ENCODE assay signal across 12 mouse cellular contexts in the genomic region with DNA sequence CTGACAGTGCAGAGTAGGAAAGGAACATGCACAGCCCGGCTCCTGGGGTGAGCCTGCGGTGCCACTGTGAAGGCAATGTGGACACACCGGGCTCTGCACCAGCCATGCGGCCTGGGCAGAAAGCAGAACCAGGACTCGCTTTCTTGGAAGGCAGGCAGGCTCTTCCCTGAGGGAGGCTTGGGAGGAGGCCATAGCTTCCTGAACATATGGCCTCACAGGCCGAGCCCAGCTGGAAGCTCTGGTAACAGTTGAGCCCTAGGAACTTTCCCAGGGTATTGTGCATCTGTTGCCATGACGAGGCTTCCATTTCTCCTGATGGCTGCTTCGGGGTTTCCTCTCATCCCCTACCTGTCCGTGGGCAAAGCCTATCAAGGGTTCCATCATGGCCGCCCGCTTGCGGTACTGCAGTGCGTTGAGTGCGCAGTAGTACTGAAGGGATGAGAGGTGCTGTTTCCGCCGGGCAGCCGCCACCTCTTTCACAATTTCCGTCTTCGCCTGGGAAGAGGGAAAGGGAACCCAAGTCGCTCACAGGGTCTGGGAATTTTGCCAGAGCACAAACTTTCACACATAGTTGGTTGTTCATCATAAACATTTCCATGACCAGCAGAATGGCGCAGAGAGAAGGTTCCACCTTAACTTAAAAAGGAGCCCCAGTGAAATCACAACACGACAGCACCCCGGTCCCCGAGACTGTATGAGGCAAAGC. TPM values are rescaled to one million over a fixed set of nuclear protein-coding genes. Genes with fewer than 3 reads are reported as not detected.
DNase-seq lines count a peak whose midpoint lies in the region; TF ChIP-seq lines count a peak whose summit lies in the region.
"Had no signal": no experiment of that assay in that cellular context is flagged by ENCODE, and none has a peak within 500 bp of the region (broad histone marks: within the 10 kb centered on the region; RNA-seq: fewer than 3 reads in every experiment).

No protein-coding gene starts in this region.

- peak overlapping the region; percentile 70 for H3K4me3 ChIP-seq in E14TG2a.4 (replicated peaks; ENCODE audit: low read length)
- H3K4me3 ChIP-seq: liver, embryonic 13.5 days had no signal

- H3K27me3 ChIP-seq in E14TG2a.4 (ENCODE audit: insufficient read depth, low read length) = no peaks in the 10 kb centered on the region
- H3K27me3 ChIP-seq: liver, embryonic 13.5 days had no signal

- peaks cover 19% of the 10 kb centered on the region for H3K36me3 ChIP-seq in E14TG2a.4 (ENCODE audit: insufficient read depth, low read length)

- H3K4me1 ChIP-seq in E14TG2a.4 (replicated peaks; ENCODE audit: low read depth, low read length) = peaks cover 37% of the 10 kb centered on the region
- H3K4me1 ChIP-seq: liver, embryonic 13.5 days had no signal

- DNase-seq in layer of hippocampus, adult 11-12 months (ENCODE audit: low spot score) = peak; percentile 35
- DNase-seq in layer of hippocampus, postnatal 14 days (ENCODE audit: low spot score in 2 of 2) = no peak
- DNase-seq in ES-CJ7 (ENCODE audit: low read depth, low spot score) = peak; percentile 28
- peak; percentile 97 for DNase-seq in cerebellum, adult 9-10 months
- DNase-seq in kidney, adult 9 months = no peak
- no peak for DNase-seq in embryo, embryonic 11 days
- DNase-seq: adrenal gland, postnatal 10 days; heart, postnatal 14 days; liver, embryonic 13.5 days; right cerebral cortex, postnatal 25 days; thymus, postnatal 14 days had no signal

- no peaks in the 10 kb centered on the region for H3K9me3 ChIP-seq in E14TG2a.4 (ENCODE audit: low read length)
- H3K9me3 ChIP-seq: liver, embryonic 13.5 days had no signal

- no peak for TF ChIP-seq CTCF in E14TG2a.4 (conservative IDR thresholded peaks at IDR 0.05; ENCODE audit: low read length)

RNA-seq across cellular contexts. Expression of a gene that starts 28.0 kb away (rescaled TPM):
- total RNA-seq in layer of hippocampus, postnatal 14 days (2021) = 10 to 100 TPM; 52.1 to 57.4 TPM

Comparison
In these comparisons a context has a peak if more than half of its experiments do, and no peak if none do; other contexts are left out.
1. DNase-seq: peak in layer of hippocampus, adult 11-12 months (single experiment), ES-CJ7 (single experiment) and cerebellum, adult 9-10 months (single experiment); none in layer of hippocampus, postnatal 14 days (0 of 2), kidney, adult 9 months (single experiment) and embryo, embryonic 11 days (single experiment).